Mouse (Mus musculus): ENCODE results near the gene Cacna2d4. TPM values are rescaled to one million over a fixed set of nuclear protein-coding genes. Genes with fewer than 3 reads are reported as not detected.

Cacna2d4 gene
- polyA plus RNA-seq, 1 experiment from 2014 or later: 0.11 TPM

DNA sequence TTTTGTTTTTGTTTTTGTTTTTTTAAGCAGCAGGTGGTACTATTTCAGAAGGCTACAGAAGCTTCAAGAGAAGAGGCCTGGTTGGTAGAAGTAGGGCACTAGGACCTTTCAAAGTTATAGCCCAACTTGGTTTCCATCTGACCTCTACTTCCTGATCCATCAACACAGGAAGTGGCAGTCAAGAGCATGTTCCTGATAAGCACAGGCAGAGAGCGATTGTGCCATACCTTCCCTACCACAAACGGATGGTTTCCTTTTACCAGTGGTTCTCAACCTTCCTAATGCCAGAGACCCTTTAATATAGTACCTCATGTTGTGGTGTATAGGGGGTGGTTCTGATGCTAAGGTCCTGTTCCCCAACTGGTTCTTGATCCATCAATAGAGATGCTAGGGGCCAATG, 141.3 kb downstream of the Cacna2d4 start:
- Histone ChIP-seq H3K27me3 (replicated peaks; ENCODE audit: control insufficient read depth, insufficient read depth, low read length) (no peaks in the 10 kb centered on the region), H3K4me1 (ENCODE audit: control insufficient read depth, insufficient read depth, low read length) (peaks cover 16% of the 10 kb centered on the region; the same call in 1 of the 2 replicates), H3K27ac (ENCODE audit: low read length) (no peak overlapping the region), H3K4me2 (ENCODE audit: low read depth, low read length) (no peak overlapping the region), H3K36me3 (ENCODE audit: control insufficient read depth, insufficient read depth, low read length) (no peaks in the 10 kb centered on the region), H3K4me3 (ENCODE audit: low read length) (no peak overlapping the region), H3K9me3 (ENCODE audit: control insufficient read depth, low read length) (no peaks in the 10 kb centered on the region), H3K9ac (ENCODE audit: low read depth, low read length) (no peak overlapping the region)
- ATAC-seq: peak; percentile 36; the same call in 1 of the 2 replicates
- 36% methylated on average over 2 of the region's 2 CpGs for WGBS

DNA sequence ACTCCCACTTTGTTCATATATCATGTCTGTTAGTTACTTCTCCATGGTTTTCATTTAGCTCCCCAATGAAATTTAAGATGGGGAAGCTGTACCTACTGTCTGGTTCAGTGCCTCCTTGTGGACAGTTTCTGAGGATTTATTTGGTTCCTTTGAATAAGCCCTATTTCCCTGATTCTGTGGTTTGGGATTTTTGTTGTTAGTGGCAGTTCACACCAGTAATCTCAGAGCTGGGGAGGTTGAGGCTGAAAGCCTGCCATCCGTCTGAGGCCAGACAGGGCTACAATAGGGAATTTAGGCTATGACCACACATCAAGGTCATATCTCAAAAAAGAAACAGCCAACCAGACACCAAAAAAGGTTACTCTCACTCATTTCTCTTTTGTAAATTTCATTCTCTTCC, 142.3 kb downstream of the Cacna2d4 start:
- ATAC-seq: no peak
- no peak overlapping the region for H3K27ac ChIP-seq (ENCODE audit: low read length)
- WGBS: 93% methylated on average over 1 of the region's 1 CpGs

DNA sequence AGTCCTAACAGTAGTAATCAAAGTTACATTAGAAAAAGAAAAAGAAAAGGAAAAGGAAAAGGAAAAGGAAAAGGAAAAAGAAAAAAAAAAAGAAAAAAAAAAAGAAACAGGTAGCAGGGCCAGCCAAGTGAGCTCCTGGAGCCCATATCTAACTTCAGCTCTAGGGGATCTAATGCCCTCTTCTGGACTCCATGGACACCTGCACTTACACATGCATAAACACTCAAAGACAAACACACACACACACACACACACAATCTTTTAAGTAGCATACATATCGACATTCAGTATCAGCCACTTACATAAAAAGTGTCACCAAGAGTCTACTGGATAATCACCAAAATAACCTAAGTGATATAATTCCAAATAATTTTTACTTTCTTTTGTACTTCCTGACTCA, 149.3 kb downstream of the Cacna2d4 start:
- Histone ChIP-seq H3K9ac (ENCODE audit: low read depth, low read length) (no peak overlapping the region), H3K36me3 (ENCODE audit: control insufficient read depth, insufficient read depth, low read length) (no peaks in the 10 kb centered on the region), H3K27ac (ENCODE audit: low read length) (0 out of 2 replicates have a peak overlapping the region, but pooled peaks have one; percentile 58), H3K4me1 (ENCODE audit: control insufficient read depth, insufficient read depth, low read length) (peaks cover 8% of the 10 kb centered on the region; the same call in 1 of the 2 replicates), H3K9me3 (ENCODE audit: control insufficient read depth, low read length) (no peaks in the 10 kb centered on the region), H3K4me3 (ENCODE audit: low read length) (no peak overlapping the region), H3K27me3 (replicated peaks; ENCODE audit: control insufficient read depth, insufficient read depth, low read length) (no peaks in the 10 kb centered on the region), H3K4me2 (ENCODE audit: low read depth, low read length) (0 out of 2 replicates have a peak overlapping the region, but pooled peaks have one; percentile 25)
- WGBS: 94% methylated on average over 1 of the region's 1 CpGs
- ATAC-seq: no peak

More for the DNA sequence above, 142.3 kb downstream of the Cacna2d4 start:
- peaks cover 14% of the 10 kb centered on the region; the same call in 1 of the 2 replicates for H3K4me1 ChIP-seq (ENCODE audit: control insufficient read depth, insufficient read depth, low read length)
- no peaks in the 10 kb centered on the region for H3K36me3 ChIP-seq (ENCODE audit: control insufficient read depth, insufficient read depth, low read length)
- H3K9me3 ChIP-seq (ENCODE audit: control insufficient read depth, low read length): no peaks in the 10 kb centered on the region
- no peak overlapping the region for H3K4me3 ChIP-seq (ENCODE audit: low read length)
- H3K27me3 ChIP-seq (replicated peaks; ENCODE audit: control insufficient read depth, insufficient read depth, low read length): no peaks in the 10 kb centered on the region
- no peak overlapping the region for H3K9ac ChIP-seq (ENCODE audit: low read depth, low read length)
- H3K4me2 ChIP-seq (ENCODE audit: low read depth, low read length): no peak overlapping the region

DNA sequence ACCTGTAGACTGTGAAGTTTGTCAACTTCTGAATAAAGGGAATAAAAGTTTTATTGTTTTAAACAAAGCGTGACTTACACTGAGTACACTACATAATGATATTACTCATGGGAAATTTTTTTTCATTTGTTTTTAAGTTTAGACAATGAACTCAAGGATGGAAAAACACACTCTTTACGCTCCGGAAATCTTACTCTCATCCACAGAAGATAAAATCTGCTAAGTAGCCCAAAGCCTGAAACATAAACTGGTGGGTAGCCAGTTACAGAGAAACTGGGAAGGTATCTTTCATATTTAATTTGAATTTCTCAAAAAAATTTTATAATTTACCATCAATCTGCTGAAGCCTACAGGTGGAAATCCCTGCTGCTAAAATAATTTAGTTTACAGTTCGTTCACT, 150.1 kb downstream of the Cacna2d4 start:
- H3K36me3 ChIP-seq (ENCODE audit: control insufficient read depth, insufficient read depth, low read length): no peaks in the 10 kb centered on the region
- no peak overlapping the region for H3K9ac ChIP-seq (ENCODE audit: low read depth, low read length)
- H3K27me3 ChIP-seq (replicated peaks; ENCODE audit: control insufficient read depth, insufficient read depth, low read length): no peaks in the 10 kb centered on the region
- no peaks in the 10 kb centered on the region for H3K9me3 ChIP-seq (ENCODE audit: control insufficient read depth, low read length)
- peaks cover 8% of the 10 kb centered on the region; the same call in 1 of the 2 replicates for H3K4me1 ChIP-seq (ENCODE audit: control insufficient read depth, insufficient read depth, low read length)
- no peak for ATAC-seq
- H3K27ac ChIP-seq (ENCODE audit: low read length): no peak overlapping the region
- no peak overlapping the region for H3K4me2 ChIP-seq (ENCODE audit: low read depth, low read length)
- 78% methylated on average over 4 of the region's 4 CpGs for WGBS
- H3K4me3 ChIP-seq (ENCODE audit: low read length): peak overlapping the region; percentile 83; the same call in 1 of the 2 replicates

DNA sequence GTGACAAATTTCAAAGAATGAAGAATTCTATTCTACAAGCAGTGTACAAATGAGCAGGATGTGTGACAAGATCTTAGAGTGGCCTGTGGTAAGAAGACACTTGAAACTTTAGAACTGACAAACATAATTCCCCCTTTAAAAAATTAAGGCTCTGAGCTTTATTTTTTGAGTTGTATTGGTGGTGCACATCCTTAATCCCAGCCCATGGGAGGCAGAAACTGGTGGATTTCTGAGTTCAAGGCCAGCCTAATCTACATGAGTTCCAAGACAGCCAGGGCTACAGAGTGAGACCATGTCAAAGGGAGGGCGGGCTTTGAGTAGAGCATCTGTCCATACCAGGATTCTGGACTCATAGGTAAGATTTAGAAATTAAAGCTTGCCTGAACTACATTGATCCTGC, 150.5 kb downstream of the Cacna2d4 start:
- H3K27me3 ChIP-seq (replicated peaks; ENCODE audit: control insufficient read depth, insufficient read depth, low read length): no peaks in the 10 kb centered on the region
- H3K4me1 ChIP-seq (ENCODE audit: control insufficient read depth, insufficient read depth, low read length): peaks cover 8% of the 10 kb centered on the region; the same call in 1 of the 2 replicates
- peak overlapping the region; percentile 26 for H3K9ac ChIP-seq (ENCODE audit: low read depth, low read length)
- peak overlapping the region; percentile 57 for H3K4me2 ChIP-seq (ENCODE audit: low read depth, low read length)
- no peaks in the 10 kb centered on the region for H3K36me3 ChIP-seq (ENCODE audit: control insufficient read depth, insufficient read depth, low read length)
- H3K27ac ChIP-seq (ENCODE audit: low read length): peak overlapping the region; percentile 47; the same call in 1 of the 2 replicates
- WGBS: 80% methylated on average over 1 of the region's 1 CpGs
- H3K9me3 ChIP-seq (ENCODE audit: control insufficient read depth, low read length): no peaks in the 10 kb centered on the region
- H3K4me3 ChIP-seq (ENCODE audit: low read length): peak overlapping the region; percentile 83
- no peak for ATAC-seq

DNA sequence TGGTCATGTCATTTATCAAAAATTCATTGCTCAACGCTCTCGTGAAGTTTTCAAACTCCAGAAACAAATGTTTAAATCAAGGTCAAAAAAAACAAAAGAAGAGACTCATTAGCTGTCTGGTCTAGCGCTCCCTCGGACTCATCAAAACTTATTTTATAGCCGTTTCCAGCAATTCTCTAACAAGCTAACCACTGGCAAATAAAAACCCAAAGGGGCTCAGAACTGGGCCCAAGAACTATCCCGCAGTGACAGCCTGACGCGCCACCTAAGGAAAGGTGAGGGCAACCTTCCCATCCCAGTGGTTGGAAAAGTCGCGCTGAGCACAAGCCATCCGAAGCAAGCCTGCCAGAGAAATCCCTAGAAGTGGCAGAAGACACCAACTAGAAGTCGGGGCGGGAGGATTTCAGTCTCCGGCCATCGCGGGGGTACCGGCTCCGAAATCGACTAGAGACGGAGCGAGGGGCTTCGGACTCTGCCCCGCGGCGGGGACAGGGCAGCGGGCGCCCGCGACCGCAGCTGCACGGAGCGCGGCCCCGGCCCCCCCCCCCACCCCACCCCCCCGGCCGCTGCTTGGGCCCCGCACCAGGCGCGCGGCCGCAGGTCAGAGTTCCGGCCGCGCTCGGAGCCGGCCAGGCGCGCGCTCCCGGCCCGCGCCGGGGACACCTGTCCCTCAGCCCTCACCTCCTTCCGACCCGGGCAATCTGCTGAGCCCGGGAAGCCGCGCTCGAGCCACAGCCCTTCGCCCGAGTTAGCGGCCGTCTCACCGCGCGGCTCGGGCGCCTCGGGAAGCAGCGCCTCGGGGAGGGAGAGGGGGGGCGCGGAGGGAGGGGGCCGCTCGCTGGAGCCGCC, 151.7 kb downstream of the Cacna2d4 start:
- no peaks in the 10 kb centered on the region for H3K27me3 ChIP-seq (replicated peaks; ENCODE audit: control insufficient read depth, insufficient read depth, low read length)
- peak; percentile 81 for ATAC-seq
- H3K9ac ChIP-seq (ENCODE audit: low read depth, low read length): peak overlapping the region; percentile 95
- H3K4me1 ChIP-seq (ENCODE audit: control insufficient read depth, insufficient read depth, low read length): peaks cover 5% of the 10 kb centered on the region; the same call in 1 of the 2 replicates
- no peaks in the 10 kb centered on the region for H3K36me3 ChIP-seq (ENCODE audit: control insufficient read depth, insufficient read depth, low read length)
- peak overlapping the region; percentile 57 for H3K4me2 ChIP-seq (ENCODE audit: low read depth, low read length)
- peak overlapping the region; percentile 93 for H3K27ac ChIP-seq (ENCODE audit: low read length)
- peak overlapping the region; percentile 83 for H3K4me3 ChIP-seq (ENCODE audit: low read length)
- H3K9me3 ChIP-seq (ENCODE audit: control insufficient read depth, low read length): no peaks in the 10 kb centered on the region
- under 1% methylated on average over 46 of the region's 76 CpGs for whole genome bisulfite sequencing

DNA sequence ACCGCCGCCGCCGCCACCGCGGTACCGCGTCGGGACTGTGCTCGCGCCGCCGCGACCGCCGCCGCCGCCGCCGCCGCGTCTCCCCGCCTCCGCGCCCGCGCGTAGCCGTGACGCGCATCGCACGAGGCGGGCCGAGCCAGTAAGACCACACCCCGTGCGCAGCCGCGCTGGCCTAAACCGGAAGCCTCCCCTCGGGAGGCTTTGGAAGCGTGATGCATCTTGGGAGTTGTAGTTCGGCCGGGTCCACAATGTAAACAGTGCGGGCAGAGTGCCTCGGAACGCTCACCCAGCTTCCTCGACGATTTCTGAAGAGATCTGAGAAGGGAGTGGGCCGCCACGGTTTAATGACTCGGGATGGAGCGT, 152.3 kb downstream of the Cacna2d4 start:
- H3K27ac ChIP-seq (ENCODE audit: low read length): peak overlapping the region; percentile 93
- peak overlapping the region; percentile 83 for H3K4me3 ChIP-seq (ENCODE audit: low read length)
- peaks cover 5% of the 10 kb centered on the region; the same call in 1 of the 2 replicates for H3K4me1 ChIP-seq (ENCODE audit: control insufficient read depth, insufficient read depth, low read length)
- no peaks in the 10 kb centered on the region for H3K27me3 ChIP-seq (replicated peaks; ENCODE audit: control insufficient read depth, insufficient read depth, low read length)
- H3K9ac ChIP-seq (ENCODE audit: low read depth, low read length): peak overlapping the region; percentile 95
- WGBS: 0% methylated on average over 38 of the region's 53 CpGs
- H3K36me3 ChIP-seq (ENCODE audit: control insufficient read depth, insufficient read depth, low read length): no peaks in the 10 kb centered on the region
- peak overlapping the region; percentile 57 for H3K4me2 ChIP-seq (ENCODE audit: low read depth, low read length)
- ATAC-seq: peak; percentile 97
- H3K9me3 ChIP-seq (ENCODE audit: control insufficient read depth, low read length): no peaks in the 10 kb centered on the region

DNA sequence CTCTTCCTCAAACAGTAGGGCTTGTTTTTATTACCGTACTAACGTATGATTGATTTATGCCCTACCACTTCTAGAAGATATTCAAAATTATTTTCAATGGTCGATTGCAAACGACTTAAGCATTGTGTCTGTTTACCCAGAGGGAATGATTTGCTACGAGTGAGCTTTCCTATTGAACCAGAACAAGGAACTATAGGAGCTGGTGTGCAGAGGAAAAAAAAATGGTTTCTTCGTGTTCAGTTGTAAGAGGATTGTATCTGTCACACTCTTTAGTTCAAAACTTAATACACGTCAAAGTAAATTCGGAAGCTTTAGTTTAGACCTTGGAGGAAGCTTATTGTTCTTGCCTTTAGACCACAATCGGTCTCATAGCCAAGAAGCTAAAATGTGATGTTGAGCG, 152.8 kb downstream of the Cacna2d4 start:
- Histone ChIP-seq H3K4me1 (ENCODE audit: control insufficient read depth, insufficient read depth, low read length) (peaks cover 5% of the 10 kb centered on the region; the same call in 1 of the 2 replicates), H3K27me3 (replicated peaks; ENCODE audit: control insufficient read depth, insufficient read depth, low read length) (no peaks in the 10 kb centered on the region), H3K27ac (ENCODE audit: low read length) (peak overlapping the region; percentile 93), H3K4me2 (ENCODE audit: low read depth, low read length) (peak overlapping the region; percentile 54), H3K36me3 (ENCODE audit: control insufficient read depth, insufficient read depth, low read length) (no peaks in the 10 kb centered on the region), H3K9ac (ENCODE audit: low read depth, low read length) (peak overlapping the region; percentile 95), H3K4me3 (ENCODE audit: low read length) (peak overlapping the region; percentile 83), H3K9me3 (ENCODE audit: control insufficient read depth, low read length) (no peaks in the 10 kb centered on the region)
- peak; percentile 22 for ATAC-seq
- WGBS: 17% methylated on average over 10 of the region's 10 CpGs

DNA sequence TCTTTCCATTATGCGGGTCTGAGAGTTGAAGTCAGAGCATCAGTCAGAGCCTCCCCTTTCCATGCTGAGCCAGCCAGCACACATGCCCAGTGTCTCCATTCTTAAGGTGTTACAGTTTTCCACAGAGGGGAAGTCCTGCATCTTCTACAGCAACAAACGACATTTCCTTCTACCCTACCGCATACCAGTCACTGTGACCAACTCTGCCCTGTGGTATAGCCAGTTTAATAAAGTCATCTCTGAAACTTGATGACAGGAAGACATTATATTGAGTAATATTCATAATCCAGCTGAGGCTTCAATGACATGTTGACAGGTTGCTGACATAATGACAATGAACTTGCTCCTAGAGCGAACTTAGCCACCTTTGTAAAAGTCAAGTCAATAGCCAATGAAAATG, 154.4 kb downstream of the Cacna2d4 start:
- H3K4me3 ChIP-seq (ENCODE audit: low read length): no peak overlapping the region
- no peak for ATAC-seq
- 92% methylated on average over 4 of the region's 4 CpGs for WGBS
- H3K36me3 ChIP-seq (ENCODE audit: control insufficient read depth, insufficient read depth, low read length): no peaks in the 10 kb centered on the region
- no peak overlapping the region for H3K27ac ChIP-seq (ENCODE audit: low read length)
- H3K9me3 ChIP-seq (ENCODE audit: control insufficient read depth, low read length): no peaks in the 10 kb centered on the region
- no peak overlapping the region for H3K9ac ChIP-seq (ENCODE audit: low read depth, low read length)
- 0 out of 2 replicates have a peak, but pooled peaks cover 8% of the 10 kb centered on the region for H3K4me1 ChIP-seq (ENCODE audit: control insufficient read depth, insufficient read depth, low read length)
- no peak overlapping the region for H3K4me2 ChIP-seq (ENCODE audit: low read depth, low read length)
- H3K27me3 ChIP-seq (replicated peaks; ENCODE audit: control insufficient read depth, insufficient read depth, low read length): no peaks in the 10 kb centered on the region

All from intestine, embryonic 16.5 days (tissue).